Mouse (Mus musculus): ENCODE measurements around the gene Selenok. TPM values are rescaled to one million over a fixed set of nuclear protein-coding genes. Genes with fewer than 3 reads are reported as not detected.

The Selenok gene
- polyA plus RNA-seq, 1 experiment from 2014 or later = 182 TPM

GRCm38 (mm10) chr14:30018463-30018801, 50.3 kb downstream of the Selenok start:
- Histone ChIP-seq H3K4me3 (ENCODE audit: low read depth, low read length) (no peak overlapping the region), H3K9me3 (replicated peaks; ENCODE audit: control insufficient read depth, low read length) (no peaks in the 10 kb centered on the region), H3K9ac (ENCODE audit: low read depth, low read length) (no peak overlapping the region), H3K4me2 (no peak overlapping the region), H3K4me1 (ENCODE audit: control insufficient read depth, insufficient read depth, low read length) (no peaks in the 10 kb centered on the region), H3K36me3 (ENCODE audit: control insufficient read depth, insufficient read depth, low read length) (no peaks in the 10 kb centered on the region), H3K27me3 (ENCODE audit: control insufficient read depth, insufficient read depth, low read length) (no peaks in the 10 kb centered on the region), H3K27ac (ENCODE audit: low read depth, low read length) (no peak overlapping the region)
- no peak for ATAC-seq (replicated peaks; ENCODE audit: insufficient number of reproducible peaks, low FRiP score, low TSS enrichment)
- 87% methylated on average over 4 of the region's 4 CpGs for WGBS (ENCODE audit: insufficient replicate concordance)

DNA sequence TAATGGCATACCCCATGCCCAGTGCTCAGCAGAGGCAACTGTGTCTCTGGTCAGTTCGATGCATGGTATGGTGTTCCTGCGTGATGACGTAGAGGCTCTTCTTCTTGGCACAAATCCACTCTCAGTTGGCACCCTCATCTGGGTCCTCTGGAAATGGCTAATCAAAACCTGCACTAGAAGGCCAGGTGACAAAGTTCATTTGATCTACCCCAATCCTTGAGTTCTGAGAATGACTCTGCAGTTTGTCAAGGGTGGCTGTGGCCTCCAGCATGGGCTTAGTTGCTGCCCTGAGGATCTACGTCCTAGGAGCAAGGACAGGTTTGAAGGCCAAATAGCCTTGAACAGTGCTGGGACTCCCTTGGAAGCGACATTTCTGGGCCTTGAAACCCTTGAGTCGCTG, 50.7 kb downstream of the Selenok start:
- Histone ChIP-seq H3K36me3 (ENCODE audit: control insufficient read depth, insufficient read depth, low read length) (no peaks in the 10 kb centered on the region), H3K4me3 (ENCODE audit: low read depth, low read length) (no peak overlapping the region), H3K9ac (ENCODE audit: low read depth, low read length) (no peak overlapping the region), H3K27me3 (ENCODE audit: control insufficient read depth, insufficient read depth, low read length) (no peaks in the 10 kb centered on the region), H3K9me3 (replicated peaks; ENCODE audit: control insufficient read depth, low read length) (no peaks in the 10 kb centered on the region), H3K27ac (ENCODE audit: low read depth, low read length) (no peak overlapping the region), H3K4me1 (ENCODE audit: control insufficient read depth, insufficient read depth, low read length) (no peaks in the 10 kb centered on the region), H3K4me2 (no peak overlapping the region)
- no peak for ATAC-seq (replicated peaks; ENCODE audit: insufficient number of reproducible peaks, low FRiP score, low TSS enrichment)
- WGBS (ENCODE audit: insufficient replicate concordance) = 88% methylated on average over 6 of the region's 6 CpGs

GRCm38 (mm10) chr14:30019375-30019774, 51.3 kb downstream of the Selenok start:
- H3K4me1 ChIP-seq (ENCODE audit: control insufficient read depth, insufficient read depth, low read length) = no peaks in the 10 kb centered on the region
- 90% methylated on average over 8 of the region's 8 CpGs for WGBS (ENCODE audit: insufficient replicate concordance)
- no peak for ATAC-seq (replicated peaks; ENCODE audit: insufficient number of reproducible peaks, low FRiP score, low TSS enrichment)

DNA sequence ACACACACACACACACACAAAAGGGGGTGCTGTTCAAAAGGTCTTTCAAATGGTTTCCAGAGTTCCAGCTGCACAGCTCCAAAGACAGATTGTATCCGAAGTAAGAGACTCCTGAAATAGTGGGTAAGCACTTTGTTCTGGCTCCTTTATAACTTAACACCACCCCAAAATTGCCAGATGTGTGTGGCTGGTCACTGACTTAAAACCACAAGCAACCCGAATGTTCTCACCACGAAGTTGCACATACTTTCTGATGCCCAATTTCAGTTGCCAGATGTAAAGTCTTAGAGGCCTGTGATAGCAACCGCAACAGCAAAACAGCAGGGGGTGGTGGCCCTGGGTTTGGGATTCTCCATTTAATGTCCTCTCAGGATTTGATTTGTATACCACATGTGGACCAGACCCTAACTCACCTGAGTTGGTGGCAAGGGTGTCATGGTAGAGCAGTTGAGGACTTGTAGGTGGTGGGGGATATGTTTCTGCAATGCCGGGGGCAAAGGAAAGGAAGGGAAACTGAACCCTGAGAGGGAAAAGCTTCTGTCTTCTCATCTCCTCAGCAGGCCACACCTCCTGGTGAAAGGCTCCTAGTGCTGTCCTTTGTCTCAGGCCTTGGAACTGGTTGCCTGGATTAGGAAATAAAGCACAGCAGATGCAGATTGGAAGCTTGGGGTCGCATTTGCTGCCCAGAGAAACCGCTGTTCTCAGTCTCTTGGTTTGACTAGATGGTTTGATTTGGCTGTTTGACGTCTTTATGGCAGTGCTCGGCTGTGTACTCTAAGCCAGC, 51.9 kb downstream of the Selenok start:
- Histone ChIP-seq H3K4me2 (no peak overlapping the region), H3K4me1 (ENCODE audit: control insufficient read depth, insufficient read depth, low read length) (no peaks in the 10 kb centered on the region), H3K36me3 (ENCODE audit: control insufficient read depth, insufficient read depth, low read length) (no peaks in the 10 kb centered on the region), H3K27me3 (ENCODE audit: control insufficient read depth, insufficient read depth, low read length) (no peaks in the 10 kb centered on the region), H3K9ac (ENCODE audit: low read depth, low read length) (no peak overlapping the region), H3K27ac (ENCODE audit: low read depth, low read length) (no peak overlapping the region), H3K4me3 (ENCODE audit: low read depth, low read length) (no peak overlapping the region), H3K9me3 (replicated peaks; ENCODE audit: control insufficient read depth, low read length) (no peaks in the 10 kb centered on the region)
- 60% methylated on average over 9 of the region's 9 CpGs for WGBS (ENCODE audit: insufficient replicate concordance)
- ATAC-seq (replicated peaks; ENCODE audit: insufficient number of reproducible peaks, low FRiP score, low TSS enrichment) = no peak

More at GRCm38 (mm10) chr14:30019375-30019774, 51.3 kb downstream of the Selenok start:
- Histone ChIP-seq H3K27me3 (ENCODE audit: control insufficient read depth, insufficient read depth, low read length) (no peaks in the 10 kb centered on the region), H3K9me3 (replicated peaks; ENCODE audit: control insufficient read depth, low read length) (no peaks in the 10 kb centered on the region), H3K4me3 (ENCODE audit: low read depth, low read length) (no peak overlapping the region), H3K36me3 (ENCODE audit: control insufficient read depth, insufficient read depth, low read length) (no peaks in the 10 kb centered on the region), H3K9ac (ENCODE audit: low read depth, low read length) (no peak overlapping the region), H3K27ac (ENCODE audit: low read depth, low read length) (no peak overlapping the region), H3K4me2 (no peak overlapping the region)

DNA sequence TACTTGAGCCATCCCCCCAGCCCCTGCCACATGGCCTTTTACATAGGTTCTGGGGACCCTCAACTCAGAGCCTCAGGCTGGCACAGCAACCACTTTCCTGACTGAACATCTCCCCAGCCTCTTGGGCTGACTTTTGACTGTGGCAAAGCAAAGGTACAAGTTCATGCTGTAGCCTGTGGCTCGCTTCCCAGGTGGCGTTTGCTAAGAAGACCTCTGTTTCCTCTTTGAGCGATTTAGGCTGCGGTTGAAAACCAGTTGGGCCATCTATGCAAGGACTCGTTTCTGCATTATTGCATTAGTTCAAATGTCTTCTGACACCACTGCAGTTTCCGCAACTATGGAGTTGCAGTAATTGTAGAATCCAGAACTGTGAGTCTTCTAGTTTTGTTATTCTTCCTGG, 54.4 kb downstream of the Selenok start:
- no peak overlapping the region for H3K4me3 ChIP-seq (ENCODE audit: low read depth, low read length)
- H3K9me3 ChIP-seq (replicated peaks; ENCODE audit: control insufficient read depth, low read length) = no peaks in the 10 kb centered on the region
- no peaks in the 10 kb centered on the region for H3K27me3 ChIP-seq (ENCODE audit: control insufficient read depth, insufficient read depth, low read length)
- no peaks in the 10 kb centered on the region for H3K36me3 ChIP-seq (ENCODE audit: control insufficient read depth, insufficient read depth, low read length)
- H3K4me1 ChIP-seq (ENCODE audit: control insufficient read depth, insufficient read depth, low read length) = no peaks in the 10 kb centered on the region
- no peak overlapping the region for H3K9ac ChIP-seq (ENCODE audit: low read depth, low read length)
- H3K27ac ChIP-seq (ENCODE audit: low read depth, low read length) = no peak overlapping the region
- H3K4me2 ChIP-seq = no peak overlapping the region
- 88% methylated on average over 6 of the region's 6 CpGs for WGBS (ENCODE audit: insufficient replicate concordance)
- no peak for ATAC-seq (replicated peaks; ENCODE audit: insufficient number of reproducible peaks, low FRiP score, low TSS enrichment)

- 52% methylated on average over 7 of the region's 7 CpGs for WGBS (ENCODE audit: insufficient replicate concordance)
- no peak overlapping the region for H3K4me3 ChIP-seq (ENCODE audit: low read depth, low read length)
- H3K9ac ChIP-seq (ENCODE audit: low read depth, low read length) = no peak overlapping the region
- H3K4me1 ChIP-seq (ENCODE audit: control insufficient read depth, insufficient read depth, low read length) = no peaks in the 10 kb centered on the region
- H3K9me3 ChIP-seq (replicated peaks; ENCODE audit: control insufficient read depth, low read length) = no peaks in the 10 kb centered on the region
- no peak for ATAC-seq (replicated peaks; ENCODE audit: insufficient number of reproducible peaks, low FRiP score, low TSS enrichment)
- H3K4me2 ChIP-seq = no peak overlapping the region
- no peaks in the 10 kb centered on the region for H3K27me3 ChIP-seq (ENCODE audit: control insufficient read depth, insufficient read depth, low read length)
- no peak overlapping the region for H3K27ac ChIP-seq (ENCODE audit: low read depth, low read length)
- H3K36me3 ChIP-seq (ENCODE audit: control insufficient read depth, insufficient read depth, low read length) = no peaks in the 10 kb centered on the region
These were observed 56.3 kb downstream of the Selenok start for GRCm38 (mm10) chr14:30024387-30024786.

Small RNAs within 50 kb of the gene (microRNA-seq; reads per million reads assigned to microRNA genes)
- 0.34 reads per million for gene Mir6947 (ENCODE audit: borderline number of aligned reads)

Other genes starting within 250 kb of the Selenok start
- 1.7 and 2.6 TPM in 2 replicates for gene Cacna2d3, start 246.4 kb upstream of the Selenok start, polyA plus RNA-seq (2014; fragmentation: Nextera tagmentation; extraction: Ambion mirVana)
- 45.4 and 50.1 TPM in 2 replicates for gene Actr8, start 10.0 kb downstream of the Selenok start, polyA plus RNA-seq (2014; fragmentation: Nextera tagmentation; extraction: Ambion mirVana)
- gene Il17rb, start 40.6 kb downstream of the Selenok start, polyA plus RNA-seq (2014; fragmentation: Nextera tagmentation; extraction: Ambion mirVana) = 0.60 and 0.75 TPM in 2 replicates
- gene Chdh, start 40.7 kb downstream of the Selenok start, polyA plus RNA-seq (2014; fragmentation: Nextera tagmentation; extraction: Ambion mirVana) = 0.10 and 0.21 TPM in 2 replicates

Data from heart, embryonic 11.5 days (tissue).